Mouse (Mus musculus) forelimb bud, embryonic 11.5 days (tissue): ENCODE results near the gene Shisa2.
A peak's percentile ranks its signal among the peaks of the same experiment; 100 is the strongest.
"Not testable (repeated sequence)": the region's sequence is repeated elsewhere in the genome, so short reads cannot be mapped to it uniquely, and the experiment has no call there.

Experiments
- DNase-seq: peaks from one replicate; pipeline ENCODE4 v3.0.0-alpha.2; 2012; ENCODE audit warnings: low read depth, low spot score

Shisa2 gene

GRCm38 (mm10) chr14:59625158-59625805 lies at the start of gene Shisa2:
TSS of gene Shisa2 (plus strand) at chr14:59625308.
- DNase-seq, result peak; percentile 89

- no peak for DNase-seq
Observed at GRCm38 (mm10) chr14:59576385-59576784, 48.7 kb upstream of the Shisa2 start.

- no peak for DNase-seq
Observed at GRCm38 (mm10) chr14:59590614-59591013, 34.5 kb upstream of the Shisa2 start.

GRCm38 (mm10) chr14:59591901-59592300 lies 33.2 kb upstream of the Shisa2 start:
- no peak for DNase-seq

- DNase-seq, result no peak
Observed at GRCm38 (mm10) chr14:59592593-59592992, 32.5 kb upstream of the Shisa2 start.

- no peak for DNase-seq
Observed at GRCm38 (mm10) chr14:59594988-59595387, 30.1 kb upstream of the Shisa2 start.

- DNase-seq, result peak; percentile 92
Observed at GRCm38 (mm10) chr14:59597398-59598259, 27.5 kb upstream of the Shisa2 start, which contains the start of gene Cdadc1. TSS of gene Cdadc1 (minus strand) at chr14:59597959.

GRCm38 (mm10) chr14:59598260-59598627 lies 26.9 kb upstream of the Shisa2 start:
- DNase-seq, result no peak

GRCm38 (mm10) chr14:59604002-59604645 lies 21.0 kb upstream of the Shisa2 start:
- no peak for DNase-seq

GRCm38 (mm10) chr14:59605671-59606353 lies 19.3 kb upstream of the Shisa2 start:
- peak; percentile 64 for DNase-seq

- no peak for DNase-seq
Observed at GRCm38 (mm10) chr14:59607021-59607420, 18.1 kb upstream of the Shisa2 start.

GRCm38 (mm10) chr14:59612920-59613625 lies 12.0 kb upstream of the Shisa2 start:
- DNase-seq, result peak; percentile 68

GRCm38 (mm10) chr14:59614149-59614548 lies 11.0 kb upstream of the Shisa2 start:
- not testable (repeated sequence) for DNase-seq

- DNase-seq, result no peak
Observed at GRCm38 (mm10) chr14:59616802-59617201, 8.3 kb upstream of the Shisa2 start.

- DNase-seq, result no peak
Observed at GRCm38 (mm10) chr14:59624326-59624885, 702 bp upstream of the Shisa2 start.

- DNase-seq, result peak; percentile 54
Observed at GRCm38 (mm10) chr14:59625806-59626364, 777 bp downstream of the Shisa2 start.

- no peak for DNase-seq
Observed at GRCm38 (mm10) chr14:59626711-59627110, 1.6 kb downstream of the Shisa2 start.

- DNase-seq, result peak; percentile 63
Observed at GRCm38 (mm10) chr14:59627142-59627680, 2.1 kb downstream of the Shisa2 start.

- DNase-seq, result peak; percentile 77
Observed at GRCm38 (mm10) chr14:59627823-59628222, 2.7 kb downstream of the Shisa2 start.

GRCm38 (mm10) chr14:59629308-59629707 lies 4.2 kb downstream of the Shisa2 start:
- DNase-seq, result no peak
